Mouse (Mus musculus) heart, embryonic 10.5 days (tissue): ENCODE measurements around the gene Slc32a1. TPM values are rescaled to one million over a fixed set of nuclear protein-coding genes. Genes with fewer than 3 reads are reported as not detected.

Experiments used
- DNase-seq: peaks from one replicate; pipeline ENCODE4 v3.0.0-alpha.2; 2017; ENCODE audit warnings: low spot score
- H3K27ac ChIP-seq: fragments of 300-500 bp; sonication (generic); 2 replicates; pipeline ENCODE4 v1.5.1; 2016; ENCODE audit warnings: mild to moderate bottlenecking
- H3K27me3 ChIP-seq: fragments of 300-500 bp; sonication (generic); 2 replicates; pipeline ENCODE4 v1.6.1; 2016; ENCODE audit warnings: mild to moderate bottlenecking; ENCODE audit not compliant: poor library complexity, insufficient read depth, severe bottlenecking
- H3K36me3 ChIP-seq: fragments of 300-500 bp; sonication (generic); 2 replicates; pipeline ENCODE4 v1.6.1; 2016; ENCODE audit warnings: mild to moderate bottlenecking, moderate library complexity
- H3K4me1 ChIP-seq: fragments of 300-500 bp; sonication (generic); 2 replicates; pipeline ENCODE4 v1.6.1; 2016; ENCODE audit warnings: mild to moderate bottlenecking
- H3K4me3 ChIP-seq: fragments of 300-500 bp; sonication (generic); 2 replicates; pipeline ENCODE4 v1.5.1; 2016; ENCODE audit warnings: mild to moderate bottlenecking, moderate library complexity
- H3K9me3 ChIP-seq: fragments of 300-500 bp; sonication (generic); 2 replicates; pipeline ENCODE4 v1.6.1; 2016; ENCODE audit warnings: mild to moderate bottlenecking, moderate library complexity
- WGBS: fragments of 180-500 bp; shearing (Covaris S2); methylation state at CpG from one replicate; pipeline ENCODE4 v1.1.7; 2016; 5-methylcytosine and 5-hydroxymethylcytosine counted together
- polyA plus RNA-seq: library from polyadenylated mRNA; unstranded; fragments of >200 nt; fragmentation: Nextera tagmentation; extraction: Ambion mirVana; gene quantifications from 2 replicates; pipeline ENCODE4 v1.2.1, GENCODE M21; 2016

Slc32a1 gene
- polyA plus RNA-seq: not detected in 2 replicates

- under 1% methylated on average over 76 of the region's 77 CpGs for WGBS
- H3K4me3 ChIP-seq: peak within 1 kb of the TSS; percentile 49
- no peak for DNase-seq
- no peaks in the 10 kb centered on the region for H3K36me3 ChIP-seq
- H3K27ac ChIP-seq: no peak within 1 kb of the TSS
- no peaks in the 10 kb centered on the region for H3K9me3 ChIP-seq
- H3K27me3 ChIP-seq: peaks cover 100% of the 10 kb centered on the region
- H3K4me1 ChIP-seq: peaks cover 52% of the 10 kb centered on the region
Observed at GRCm38 (mm10) chr2:158610488-158611325, at the start of gene Slc32a1. Slc32a1 (plus strand) TSS chr2:158610767.

GRCm38 (mm10) chr2:158560801-158561200 is 49.8 kb upstream of the Slc32a1 start:
- H3K27me3 ChIP-seq: peaks cover 44% of the 10 kb centered on the region
- no peak overlapping the region for H3K4me3 ChIP-seq
- no peaks in the 10 kb centered on the region for H3K36me3 ChIP-seq
- H3K9me3 ChIP-seq: no peaks in the 10 kb centered on the region
- 8% methylated on average over 9 of the region's 9 CpGs for WGBS
- peaks cover 21% of the 10 kb centered on the region for H3K4me1 ChIP-seq
- H3K27ac ChIP-seq: no peak overlapping the region
- no peak for DNase-seq

- Histone ChIP-seq H3K27me3 (peaks cover 48% of the 10 kb centered on the region), H3K4me1 (peaks cover 13% of the 10 kb centered on the region), H3K9me3 (no peaks in the 10 kb centered on the region), H3K4me3 (no peak overlapping the region), H3K36me3 (no peaks in the 10 kb centered on the region), H3K27ac (no peak overlapping the region)
- WGBS: 19% methylated on average over 3 of the region's 3 CpGs
- no peak for DNase-seq
Observed at GRCm38 (mm10) chr2:158561371-158562144, 49.0 kb upstream of the Slc32a1 start.

GRCm38 (mm10) chr2:158570421-158571081 is 40.0 kb upstream of the Slc32a1 start:
- Histone ChIP-seq H3K4me3 (no peak overlapping the region), H3K27me3 (peaks cover 34% of the 10 kb centered on the region), H3K27ac (no peak overlapping the region), H3K4me1 (no peaks in the 10 kb centered on the region), H3K9me3 (no peaks in the 10 kb centered on the region), H3K36me3 (no peaks in the 10 kb centered on the region)
- peak; percentile 87 for DNase-seq
- WGBS: 31% methylated on average over 13 of the region's 13 CpGs

- peaks cover 17% of the 10 kb centered on the region for H3K27me3 ChIP-seq
- H3K4me3 ChIP-seq: no peak overlapping the region
- WGBS: 43% methylated on average over 4 of the region's 4 CpGs
- no peaks in the 10 kb centered on the region for H3K9me3 ChIP-seq
- H3K4me1 ChIP-seq: peaks cover 11% of the 10 kb centered on the region
- DNase-seq: no peak
- H3K36me3 ChIP-seq: no peaks in the 10 kb centered on the region
- H3K27ac ChIP-seq: no peak overlapping the region
Observed at GRCm38 (mm10) chr2:158579979-158580378, 30.6 kb upstream of the Slc32a1 start.

- no peak overlapping the region for H3K27ac ChIP-seq
- peaks cover 27% of the 10 kb centered on the region for H3K27me3 ChIP-seq
- WGBS: 1% methylated on average over 12 of the region's 12 CpGs
- no peaks in the 10 kb centered on the region for H3K9me3 ChIP-seq
- DNase-seq: peak; percentile 90
- no peaks in the 10 kb centered on the region for H3K36me3 ChIP-seq
- no peak overlapping the region for H3K4me3 ChIP-seq
- peaks cover 15% of the 10 kb centered on the region for H3K4me1 ChIP-seq
Observed at GRCm38 (mm10) chr2:158584621-158585358, 25.8 kb upstream of the Slc32a1 start.

GRCm38 (mm10) chr2:158588524-158589271 is 21.9 kb upstream of the Slc32a1 start:
- no peak overlapping the region for H3K27ac ChIP-seq
- no peaks in the 10 kb centered on the region for H3K9me3 ChIP-seq
- no peak for DNase-seq
- H3K27me3 ChIP-seq: peaks cover 19% of the 10 kb centered on the region; the same call in 1 of the 2 replicates
- H3K4me3 ChIP-seq: no peak overlapping the region
- WGBS: 60% methylated on average over 8 of the region's 8 CpGs
- H3K4me1 ChIP-seq: peaks cover 11% of the 10 kb centered on the region
- no peaks in the 10 kb centered on the region for H3K36me3 ChIP-seq

GRCm38 (mm10) chr2:158590495-158590894 is 20.1 kb upstream of the Slc32a1 start:
- Histone ChIP-seq H3K4me3 (no peak overlapping the region), H3K27me3 (peaks cover 27% of the 10 kb centered on the region; the same call in 1 of the 2 replicates), H3K27ac (no peak overlapping the region), H3K36me3 (no peaks in the 10 kb centered on the region), H3K9me3 (no peaks in the 10 kb centered on the region), H3K4me1 (0 out of 2 replicates have a peak, but pooled peaks cover 5% of the 10 kb centered on the region)
- DNase-seq: no peak
- 50% methylated on average over 3 of the region's 3 CpGs for WGBS

- H3K4me1 ChIP-seq: 0 out of 2 replicates have a peak, but pooled peaks cover 8% of the 10 kb centered on the region
- no peak overlapping the region for H3K4me3 ChIP-seq
- H3K36me3 ChIP-seq: no peaks in the 10 kb centered on the region
- no peak for DNase-seq
- peaks cover 35% of the 10 kb centered on the region; the same call in 1 of the 2 replicates for H3K27me3 ChIP-seq
- no peak overlapping the region for H3K27ac ChIP-seq
- H3K9me3 ChIP-seq: no peaks in the 10 kb centered on the region
- 55% methylated on average over 5 of the region's 5 CpGs for WGBS
Observed at GRCm38 (mm10) chr2:158591286-158591685, 19.3 kb upstream of the Slc32a1 start.

- H3K9me3 ChIP-seq: no peaks in the 10 kb centered on the region
- peaks cover 39% of the 10 kb centered on the region for H3K27me3 ChIP-seq
- WGBS: 66% methylated on average over 4 of the region's 4 CpGs
- H3K36me3 ChIP-seq: no peaks in the 10 kb centered on the region
- H3K4me1 ChIP-seq: 0 out of 2 replicates have a peak, but pooled peaks cover 8% of the 10 kb centered on the region
- no peak overlapping the region for H3K27ac ChIP-seq
- H3K4me3 ChIP-seq: no peak overlapping the region
- no peak for DNase-seq
Observed at GRCm38 (mm10) chr2:158593371-158593770, 17.2 kb upstream of the Slc32a1 start.

GRCm38 (mm10) chr2:158595103-158595502 is 15.5 kb upstream of the Slc32a1 start:
- 3% methylated on average over 12 of the region's 12 CpGs for WGBS
- no peaks in the 10 kb centered on the region for H3K9me3 ChIP-seq
- H3K4me3 ChIP-seq: no peak overlapping the region
- peak; percentile 88 for DNase-seq
- H3K27ac ChIP-seq: no peak overlapping the region
- peaks cover 54% of the 10 kb centered on the region for H3K27me3 ChIP-seq
- H3K36me3 ChIP-seq: no peaks in the 10 kb centered on the region
- H3K4me1 ChIP-seq: 0 out of 2 replicates have a peak, but pooled peaks cover 8% of the 10 kb centered on the region
